Mouse (Mus musculus): ENCODE data around the gene C1qb. TPM values are rescaled to one million over a fixed set of nuclear protein-coding genes. Genes with fewer than 3 reads are reported as not detected.

C1qb gene
- polyA plus RNA-seq, 1 experiment from 2014 or later = 55.1 TPM

GRCm38 (mm10) chr4:136832559-136833232 is 53.3 kb downstream of the C1qb start:
- H3K36me3 ChIP-seq (ENCODE audit: insufficient read depth, low read length) = no peaks in the 10 kb centered on the region
- TF ChIP-seq EP300 (IDR thresholded peaks at IDR 0.05) = no peak
- no peak for TF ChIP-seq CTCF (IDR thresholded peaks at IDR 0.05)
- ATAC-seq = no peak
- DNase-seq (ENCODE audit: low spot score) = no peak
- WGBS = 52% methylated on average over 16 of the region's 16 CpGs
- no peak overlapping the region for H3K9ac ChIP-seq (replicated peaks; ENCODE audit: low read depth)
- H3K9me3 ChIP-seq (ENCODE audit: low read length) = no peaks in the 10 kb centered on the region
- H3K4me3 ChIP-seq (ENCODE audit: low read depth, low read length) = no peak overlapping the region
- H3K4me1 ChIP-seq (ENCODE audit: insufficient read depth, low read depth, low read length) = peaks cover 12% of the 10 kb centered on the region
- no peak overlapping the region for H3K27ac ChIP-seq (ENCODE audit: low read length)
- 0 out of 2 replicates have a peak, but pooled peaks cover 6% of the 10 kb centered on the region for H3K27me3 ChIP-seq (replicated peaks; ENCODE audit: insufficient read depth, low read length)
- H3K4me2 ChIP-seq (replicated peaks; ENCODE audit: low read depth, low read length) = no peak overlapping the region

DNA sequence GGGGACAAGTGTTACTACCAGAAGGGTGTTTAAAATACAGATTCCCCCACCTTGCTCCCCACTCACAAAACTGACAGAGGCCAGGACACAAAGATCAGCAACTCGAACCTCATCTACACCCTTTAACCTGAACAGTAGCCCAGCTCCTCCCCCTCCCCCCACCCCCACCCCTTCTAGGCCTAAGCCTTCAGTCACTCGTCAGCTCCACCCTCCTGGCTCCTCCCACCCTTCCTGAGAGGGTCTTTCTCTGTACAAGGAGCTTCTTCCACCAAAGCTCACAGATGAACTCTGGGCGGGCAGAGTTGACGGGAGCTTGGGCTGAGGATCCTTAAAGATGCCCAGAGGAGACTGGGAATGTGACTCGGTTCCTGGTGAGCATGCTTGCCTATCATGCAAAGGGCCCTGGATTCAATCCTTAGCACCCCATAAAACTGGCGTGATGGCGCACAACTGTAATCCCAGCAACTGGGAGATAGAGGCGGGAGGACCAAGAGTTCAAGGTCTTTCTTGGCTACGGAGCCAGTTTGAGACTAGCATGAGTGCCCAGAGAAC is 55.6 kb downstream of the C1qb start:
- DNase-seq (ENCODE audit: low spot score) = no peak

More for the DNA sequence above, 55.6 kb downstream of the C1qb start:
- Histone ChIP-seq H3K4me2 (replicated peaks; ENCODE audit: low read depth, low read length) (no peak overlapping the region), H3K27me3 (replicated peaks; ENCODE audit: insufficient read depth, low read length) (no peaks in the 10 kb centered on the region), H3K27ac (ENCODE audit: low read length) (no peak overlapping the region), H3K4me3 (ENCODE audit: low read depth, low read length) (no peak overlapping the region), H3K9me3 (ENCODE audit: low read length) (no peaks in the 10 kb centered on the region), H3K9ac (replicated peaks; ENCODE audit: low read depth) (no peak overlapping the region), H3K36me3 (ENCODE audit: insufficient read depth, low read length) (no peaks in the 10 kb centered on the region), H3K4me1 (ENCODE audit: insufficient read depth, low read depth, low read length) (peaks cover 5% of the 10 kb centered on the region)
- 49% methylated on average over 9 of the region's 9 CpGs for WGBS
- ATAC-seq = no peak
- TF ChIP-seq CTCF (IDR thresholded peaks at IDR 0.05) = no peak
- TF ChIP-seq EP300 (IDR thresholded peaks at IDR 0.05) = no peak

Other genes starting within 250 kb of the C1qb start
- 0.63 and 0.74 TPM in 2 replicates for gene Ephb2, start 50.2 kb downstream of the C1qb start, polyA plus RNA-seq (2015; fragmentation: Nextera tagmentation; extraction: Ambion mirVana)
- 29.3 and 30.9 TPM in 2 replicates for gene C1qc, start 6.9 kb upstream of the C1qb start, polyA plus RNA-seq (2015; fragmentation: Nextera tagmentation; extraction: Ambion mirVana)
- gene C1qa, start 12.6 kb upstream of the C1qb start, polyA plus RNA-seq (2015; fragmentation: Nextera tagmentation; extraction: Ambion mirVana) = 39.4 and 41.2 TPM in 2 replicates
- 0.04 and 0.12 TPM in 2 replicates for gene Epha8, start 70.6 kb upstream of the C1qb start, polyA plus RNA-seq (2015; fragmentation: Nextera tagmentation; extraction: Ambion mirVana)
- 1.3 and 1.6 TPM in 2 replicates for gene Zbtb40, start 162.6 kb upstream of the C1qb start, polyA plus RNA-seq (2015; fragmentation: Nextera tagmentation; extraction: Ambion mirVana)

All from lung, postnatal 0 days (tissue).